21 mouse cellular contexts compared by ENCODE assay signal in the genomic region with DNA sequence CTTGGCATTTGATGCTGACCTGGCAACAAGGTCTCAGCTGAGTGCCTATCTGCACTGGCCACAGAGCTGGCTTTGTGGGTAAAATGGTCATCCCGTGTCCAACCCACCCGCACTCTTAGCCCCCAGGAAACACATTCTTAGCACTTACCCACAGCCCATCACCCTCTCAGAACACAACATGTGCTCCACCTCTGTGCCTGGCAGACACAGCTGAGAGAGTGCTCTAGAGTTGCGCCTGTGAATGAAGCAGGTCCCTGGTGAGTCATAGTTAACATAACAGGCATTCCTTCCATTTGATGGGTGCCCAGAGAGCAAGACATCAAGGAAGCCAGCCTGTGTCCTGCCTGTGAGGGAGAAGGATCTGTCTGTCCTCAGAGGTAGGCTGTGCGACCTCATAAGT.
A peak's percentile ranks its signal among the peaks of the same experiment; 100 is the strongest.
DNase-seq lines count a peak whose midpoint lies in the region; ATAC-seq lines count a peak whose summit lies in the region.
"Had no signal": no experiment of that assay in that cellular context is flagged by ENCODE, and none has a peak within 500 bp of the region (broad histone marks: within the 10 kb centered on the region; RNA-seq: fewer than 3 reads in every experiment).

No protein-coding gene starts in this region.

- 0 out of 2 replicates have a peak, but pooled peaks have one; percentile 15 for ATAC-seq in heart, embryonic 16.5 days (replicated peaks; ENCODE audit: extremely low read depth, insufficient read depth, low FRiP score)
- ATAC-seq in monocyte, adult 5-6 weeks (replicated peaks; ENCODE audit: insufficient number of reproducible peaks, low FRiP score, low TSS enrichment, poor library complexity, severe bottlenecking), result no peak
- ATAC-seq: forebrain, embryonic 15.5 days; intestine, embryonic 15.5 days had no signal

- H3K36me3 ChIP-seq in heart, embryonic 16.5 days (ENCODE audit: control insufficient read depth, insufficient read depth), result no peaks in the 10 kb centered on the region
- H3K36me3 ChIP-seq: embryonic facial prominence, embryonic 10.5 days; forebrain, embryonic 15.5 days; heart, embryonic 15.5 days; hindbrain, embryonic 10.5 days; intestine, embryonic 15.5 days had no signal

- no peak for DNase-seq in heart, adult 8-10 months (ENCODE audit: low spot score)
- DNase-seq in 3T3-L1 (ENCODE audit: low read depth, low spot score), result peak; percentile 81
- DNase-seq in Muller cell, postnatal 12 days (ENCODE audit: inconsistent ontology term), result peak; percentile 85
- DNase-seq in fibroblast of lung, adult 2 months (ENCODE audit: low read depth), result peak; percentile 56
- DNase-seq in urinary bladder, postnatal 4 days (ENCODE audit: low spot score in 2 of 2), result no peak
- DNase-seq: adrenal gland, postnatal 14 days; B cell, adult 2 months; cerebellum, adult 11-12 months; cerebellum, adult 9-11 months; cerebellum, postnatal 36 days; gastrocnemius, postnatal 25 days; kidney, adult 18-20 months had no signal

- H3K27me3 ChIP-seq in heart, embryonic 16.5 days (ENCODE audit: control insufficient read depth, insufficient read depth, low read length), result no peaks in the 10 kb centered on the region
- H3K27me3 ChIP-seq: forebrain, embryonic 15.5 days; intestine, embryonic 15.5 days had no signal

- H3K4me1 ChIP-seq in heart, embryonic 16.5 days (ENCODE audit: control insufficient read depth, insufficient read depth, low read length), result peaks cover 12% of the 10 kb centered on the region

- H3K4me3 ChIP-seq in heart, embryonic 16.5 days (ENCODE audit: low read length), result no peak overlapping the region
- H3K4me3 ChIP-seq: embryonic facial prominence, embryonic 10.5 days; erythroblast, embryonic 14.5 days; forebrain, embryonic 15.5 days; heart, embryonic 15.5 days; hindbrain, embryonic 10.5 days; intestine, embryonic 15.5 days had no signal

- H3K9me3 ChIP-seq in heart, embryonic 16.5 days (replicated peaks; ENCODE audit: control insufficient read depth, low read length), result no peaks in the 10 kb centered on the region
- H3K9me3 ChIP-seq: embryonic facial prominence, embryonic 10.5 days; forebrain, embryonic 15.5 days; heart, embryonic 15.5 days; hindbrain, embryonic 10.5 days; intestine, embryonic 15.5 days had no signal

- no peak overlapping the region for H3K4me2 ChIP-seq in heart, embryonic 16.5 days (ENCODE audit: low read depth, low read length)
- H3K4me2 ChIP-seq: forebrain, embryonic 15.5 days; heart, embryonic 15.5 days; hindbrain, embryonic 14.5 days; intestine, embryonic 15.5 days had no signal

- no peak overlapping the region for H3K9ac ChIP-seq in heart, embryonic 16.5 days (ENCODE audit: low read length)
- H3K9ac ChIP-seq: forebrain, embryonic 15.5 days; heart, embryonic 15.5 days; hindbrain, embryonic 14.5 days; intestine, embryonic 15.5 days had no signal

- no peak overlapping the region for H3K27ac ChIP-seq in heart, embryonic 16.5 days (ENCODE audit: low read length)
- H3K27ac ChIP-seq: embryonic facial prominence, embryonic 10.5 days; forebrain, embryonic 15.5 days; heart, embryonic 15.5 days; hindbrain, embryonic 10.5 days; hindbrain, embryonic 14.5 days; intestine, embryonic 15.5 days had no signal

- 31% methylated on average over 4 of the region's 4 CpGs for WGBS in heart, embryonic 16.5 days

Comparison
In these comparisons a context has a peak if more than half of its experiments do, and no peak if none do; other contexts are left out.
1. DNase-seq: peak in 3T3-L1 (single experiment), Muller cell, postnatal 12 days (single experiment) and fibroblast of lung, adult 2 months (single experiment); none in heart, adult 8-10 months (single experiment) and urinary bladder, postnatal 4 days (0 of 2).